Mouse (Mus musculus): ENCODE measurements at regions not wholly inside any gene's neighbourhood (a gene's known extent, or its start where the extent isn't known, plus 50 kb on each side); places are given as distances from the start of the nearest gene placed in this dataset.
"Not testable (repeated sequence)": the region's sequence is repeated elsewhere in the genome, so short reads cannot be mapped to it uniquely, and the experiment has no call there.

DNA sequence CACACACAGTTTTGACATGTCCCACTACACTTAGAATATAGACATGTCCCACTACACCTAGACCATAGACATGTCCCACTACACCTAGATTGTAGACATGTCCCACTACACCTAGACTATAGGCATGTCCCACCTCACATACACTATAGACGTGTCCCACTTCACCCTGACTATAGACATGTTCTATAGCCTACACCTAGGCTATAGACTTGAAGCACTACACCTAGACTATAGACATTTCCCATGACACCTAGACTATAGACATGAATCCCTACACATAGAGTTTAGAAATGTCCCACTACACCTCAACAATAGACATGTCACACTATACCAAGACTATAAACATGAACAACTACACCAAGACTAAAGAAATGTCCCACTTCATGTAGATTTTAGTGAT, 2580.9 kb downstream of the Gm37988 start:
- DNase-seq (ENCODE audit: low spot score in 2 of 2): no peak

DNA sequence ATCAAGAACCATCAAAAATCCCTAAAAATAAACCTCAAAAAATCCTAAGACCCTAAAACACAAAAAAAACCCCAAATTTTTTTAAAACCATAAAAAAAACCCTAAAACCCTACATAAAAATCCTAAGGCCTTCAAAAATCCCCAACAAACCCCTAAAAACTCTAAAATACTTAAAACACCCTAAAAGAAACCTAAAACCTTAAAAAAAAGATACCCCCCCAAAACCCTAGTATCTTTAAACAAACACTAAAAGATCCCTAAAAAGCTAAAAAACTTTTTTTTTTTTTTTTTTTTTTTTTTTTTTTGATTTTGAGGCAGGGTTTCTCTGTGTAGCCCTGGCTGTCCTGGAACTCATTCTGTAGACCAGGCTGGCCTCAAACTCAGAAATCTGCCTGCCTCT, 2585.8 kb downstream of the Gm37988 start:
- DNase-seq (ENCODE audit: low spot score in 2 of 2): no peak

DNA sequence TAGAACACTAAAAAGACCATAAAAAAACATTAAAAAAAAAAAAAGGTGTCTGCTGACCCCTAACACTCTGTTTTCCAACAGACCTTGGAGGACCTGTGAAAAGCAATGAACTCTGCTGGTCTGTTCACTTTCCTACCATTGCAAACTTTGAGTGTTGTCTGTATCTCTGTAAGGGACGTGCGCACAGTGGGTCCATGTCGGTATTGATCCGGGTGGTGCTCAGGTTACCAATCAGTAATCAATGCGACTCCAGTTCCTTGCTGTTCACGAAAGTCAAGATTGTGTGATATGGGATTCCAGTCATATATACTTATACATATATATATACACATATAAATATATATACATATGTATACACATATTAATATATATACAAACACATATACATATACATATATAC, 2586.5 kb downstream of the Gm37988 start:
- DNase-seq (ENCODE audit: low spot score in 2 of 2): no peak

DNA sequence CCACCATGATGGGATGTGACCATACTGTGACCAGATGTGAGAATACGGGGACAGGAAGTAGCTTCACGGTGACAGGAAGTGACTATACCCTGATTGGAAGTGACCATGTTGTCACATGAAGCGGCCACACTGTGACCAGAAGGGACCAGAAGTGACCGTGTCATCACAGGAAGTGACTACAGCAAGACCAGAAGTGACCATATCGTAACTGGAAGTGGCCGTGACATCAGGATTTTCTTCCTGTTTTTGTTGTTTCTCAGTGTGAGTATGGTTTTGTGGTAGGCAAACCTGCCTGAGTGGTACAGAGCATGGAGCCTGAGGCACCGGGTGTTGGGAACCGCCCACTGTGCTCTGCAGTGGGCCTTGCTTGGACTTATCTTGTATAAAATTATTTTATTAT, 2587.8 kb downstream of the Gm37988 start:
- DNase-seq (ENCODE audit: low spot score in 2 of 2): no peak

DNA sequence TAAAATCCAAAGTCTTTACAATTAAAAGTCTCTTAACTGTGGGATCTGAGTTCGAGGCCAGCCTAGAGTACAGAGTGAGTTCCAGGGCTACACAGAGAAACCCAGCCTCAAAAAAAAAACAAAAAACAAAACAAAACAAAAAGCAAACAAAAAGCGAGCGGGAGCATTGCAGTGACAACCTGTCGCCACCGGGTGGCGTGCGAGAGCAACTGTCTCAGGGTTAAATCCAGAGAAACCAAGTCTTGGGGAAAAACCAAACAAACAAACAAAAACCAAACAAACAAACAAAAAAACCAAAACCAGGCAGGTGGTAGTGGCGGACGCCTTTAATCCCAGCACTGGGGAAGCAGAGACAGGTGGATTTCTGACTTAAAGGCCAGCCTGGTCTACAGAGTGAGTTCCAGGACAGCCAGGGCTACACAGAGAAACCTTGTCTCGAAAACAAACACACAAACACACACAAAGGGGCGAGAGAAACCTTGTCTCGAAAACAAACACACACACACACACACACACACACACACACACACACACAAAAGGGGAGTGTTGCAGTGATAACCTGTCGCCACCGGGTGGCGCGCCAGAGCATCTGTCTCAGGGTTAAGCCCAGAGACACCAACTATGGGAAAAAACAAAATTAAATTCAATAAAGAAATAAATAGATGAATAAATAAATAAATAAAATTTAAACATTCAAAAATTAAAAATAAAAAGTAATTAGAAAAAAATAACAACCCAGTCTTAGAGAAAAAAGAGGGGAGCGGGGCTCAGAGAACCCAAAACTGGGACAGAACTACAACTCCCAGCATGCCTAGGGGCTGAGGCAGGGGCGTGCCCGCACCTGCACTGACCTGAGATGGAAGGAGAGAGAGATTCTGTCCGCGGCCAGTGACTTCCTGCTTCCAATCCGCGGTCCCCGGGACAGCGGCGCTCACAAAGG, 2589.4 kb downstream of the Gm37988 start:
- DNase-seq (ENCODE audit: low spot score in 2 of 2): peak in 1 of 2 experiments; percentile 8

DNA sequence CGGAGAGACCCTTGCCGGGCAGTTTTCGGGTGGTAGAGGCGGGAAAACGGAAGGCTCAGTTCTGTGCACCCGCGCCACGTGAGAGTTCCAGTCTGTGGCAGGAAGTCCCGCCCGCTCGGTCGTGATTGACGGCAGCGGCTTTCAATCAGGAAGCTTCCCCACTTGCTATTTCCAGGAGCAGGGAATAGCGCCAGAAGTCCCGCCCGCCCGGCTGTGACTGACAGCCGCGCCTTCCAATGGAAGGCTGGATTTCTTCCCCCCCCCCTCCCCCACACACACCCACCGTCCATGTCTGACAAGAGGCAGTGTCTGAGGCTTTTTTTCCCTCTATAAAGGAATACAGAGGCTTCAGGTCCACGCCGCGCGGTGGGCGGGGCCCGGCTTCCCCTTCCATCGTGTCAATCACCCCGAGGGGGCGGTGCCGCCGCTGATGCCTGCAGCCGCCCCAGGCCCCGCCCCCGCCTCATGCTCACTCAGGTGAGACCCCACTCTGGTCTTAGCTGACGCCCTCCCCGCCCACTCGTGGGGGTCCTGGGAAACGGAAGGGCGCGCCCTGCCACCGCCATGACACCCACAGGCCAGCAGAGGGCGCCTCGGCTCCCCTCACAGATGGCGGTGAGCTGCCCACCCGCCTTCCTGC, 2590.2 kb downstream of the Gm37988 start:
- DNase-seq (ENCODE audit: low spot score in 2 of 2): peak; percentile 97 to 98

DNA sequence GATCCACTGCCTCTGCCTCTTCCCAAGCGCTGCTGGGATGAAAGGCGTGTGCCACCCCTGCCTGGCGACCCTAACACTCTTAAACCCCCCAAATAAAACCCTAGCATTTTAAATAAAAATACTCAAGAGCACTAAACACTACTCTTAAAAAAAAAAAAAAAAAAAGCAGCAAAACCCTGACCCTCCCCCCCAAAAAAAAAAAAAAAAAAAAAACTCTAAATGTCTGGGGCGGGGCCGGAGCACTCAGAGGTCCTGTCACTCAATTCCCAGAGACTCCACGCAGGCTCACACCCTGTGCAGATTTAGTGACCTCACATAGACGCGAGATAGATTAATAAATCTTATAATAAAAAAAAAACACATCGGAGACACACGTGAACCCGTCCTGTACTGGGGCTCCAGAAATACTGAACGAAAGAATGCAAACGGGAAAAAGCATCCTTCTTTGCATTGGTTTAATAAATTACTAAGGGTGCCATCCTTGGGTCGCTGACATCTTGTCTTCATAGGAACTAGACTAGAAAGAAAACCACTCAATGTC, 2591.1 kb downstream of the Gm37988 start:
- no peak for DNase-seq (ENCODE audit: low spot score in 2 of 2)

DNA sequence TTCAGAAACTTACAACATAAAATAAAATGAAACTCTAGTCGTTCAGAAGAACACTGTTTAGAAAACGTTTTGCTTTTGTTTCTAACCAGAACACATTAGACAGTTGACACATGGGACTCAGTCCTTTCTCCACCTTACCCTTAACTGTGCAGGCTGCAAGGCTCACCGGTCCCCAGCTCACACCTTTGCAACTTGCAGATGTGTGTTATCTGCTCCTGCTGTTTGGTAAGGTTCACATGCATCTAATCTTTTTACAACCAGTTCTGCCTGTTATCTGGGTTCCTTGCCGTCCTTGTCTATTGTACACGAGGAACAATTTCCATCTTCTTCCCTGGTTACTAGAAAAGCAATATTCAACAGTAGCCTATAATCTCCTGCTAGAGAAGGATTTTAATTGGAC, 2598.0 kb downstream of the Gm37988 start:
- DNase-seq (ENCODE audit: low spot score in 2 of 2): not testable (repeated sequence)

DNA sequence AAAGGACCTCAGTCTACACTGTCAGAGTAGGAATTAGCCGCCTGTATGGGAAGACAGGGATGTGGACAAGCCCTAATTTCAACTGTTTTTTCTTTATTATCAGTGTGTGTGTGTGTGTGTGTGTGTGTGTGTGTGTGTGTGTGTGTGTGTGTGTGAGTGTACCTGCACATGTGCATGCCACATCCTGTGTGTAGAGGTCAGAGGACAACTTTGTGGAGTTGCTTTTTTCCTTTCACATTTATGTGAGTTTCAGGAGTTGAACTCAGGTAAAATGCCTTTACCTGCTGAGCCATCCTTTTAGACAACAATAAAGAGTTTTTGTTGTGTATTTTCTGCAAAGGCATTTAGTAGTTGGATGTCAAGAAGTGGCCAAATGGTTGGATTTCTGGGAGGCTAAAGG, 2606.8 kb downstream of the Gm37988 start:
- DNase-seq (ENCODE audit: low spot score in 2 of 2): no peak

DNA sequence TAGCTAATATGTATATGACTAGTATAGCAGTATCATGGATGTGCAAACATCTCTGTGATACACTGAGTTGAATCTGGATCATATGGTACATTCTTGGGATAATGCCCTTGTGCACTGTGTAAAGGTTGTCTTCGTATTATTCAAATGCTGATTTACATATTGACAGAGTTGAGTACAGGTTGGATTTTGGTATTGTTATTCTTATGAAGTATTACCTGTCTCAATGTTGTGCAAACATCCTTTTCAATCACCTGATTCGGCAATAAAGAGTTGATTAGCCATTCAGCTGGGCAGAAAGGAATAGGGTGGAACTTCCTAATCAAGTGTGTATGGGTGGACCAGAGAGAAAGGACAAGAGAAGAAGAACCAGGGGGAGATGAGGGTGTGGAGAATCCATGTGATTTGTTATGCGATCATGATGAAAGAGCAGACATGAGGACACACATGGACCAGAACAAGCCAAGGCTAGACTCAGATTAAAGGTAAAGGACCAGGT, 2644.0 kb downstream of the Gm37988 start:
- DNase-seq (ENCODE audit: low spot score in 2 of 2): no peak

DNA sequence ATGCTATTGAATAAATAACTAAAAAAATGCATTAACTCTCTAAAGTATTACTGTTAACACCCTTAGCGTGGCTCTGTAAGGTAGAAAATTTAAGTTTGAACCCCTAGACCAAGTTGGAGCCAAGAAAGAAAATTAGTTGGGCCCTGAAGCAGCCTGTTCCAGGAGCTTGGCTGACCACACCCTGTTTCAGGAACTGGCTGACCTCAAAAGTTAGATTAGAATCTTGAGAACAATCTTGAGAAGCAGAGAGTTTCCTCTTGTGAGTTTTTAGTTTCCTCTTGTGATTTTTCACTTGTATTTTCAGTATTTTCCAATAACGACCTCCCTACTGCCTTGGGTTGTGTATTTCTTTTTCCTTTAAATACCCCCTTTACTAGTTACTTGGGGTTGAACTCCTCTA, 2647.2 kb downstream of the Gm37988 start:
- DNase-seq (ENCODE audit: low spot score in 2 of 2): no peak

DNA sequence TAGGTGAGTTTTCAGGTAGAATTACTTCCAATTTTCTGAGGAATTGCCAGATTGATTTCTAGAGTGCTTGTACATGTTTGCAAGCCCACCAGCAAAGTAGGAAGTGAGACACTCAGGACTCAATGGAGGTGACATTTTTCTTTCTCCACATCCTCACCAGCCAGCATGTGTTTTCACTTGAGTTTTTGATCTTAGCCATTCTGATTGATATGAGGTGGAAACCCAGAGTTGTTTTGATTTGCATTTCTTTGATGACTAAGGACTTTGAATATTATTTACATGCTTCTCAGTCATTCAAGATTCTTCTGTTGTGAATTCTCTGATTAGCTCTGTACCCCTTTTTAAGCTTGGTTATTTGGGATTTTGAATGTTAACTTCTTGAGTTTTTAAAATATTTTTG, 2650.2 kb downstream of the Gm37988 start:
- no peak for DNase-seq (ENCODE audit: low spot score in 2 of 2)

DNA sequence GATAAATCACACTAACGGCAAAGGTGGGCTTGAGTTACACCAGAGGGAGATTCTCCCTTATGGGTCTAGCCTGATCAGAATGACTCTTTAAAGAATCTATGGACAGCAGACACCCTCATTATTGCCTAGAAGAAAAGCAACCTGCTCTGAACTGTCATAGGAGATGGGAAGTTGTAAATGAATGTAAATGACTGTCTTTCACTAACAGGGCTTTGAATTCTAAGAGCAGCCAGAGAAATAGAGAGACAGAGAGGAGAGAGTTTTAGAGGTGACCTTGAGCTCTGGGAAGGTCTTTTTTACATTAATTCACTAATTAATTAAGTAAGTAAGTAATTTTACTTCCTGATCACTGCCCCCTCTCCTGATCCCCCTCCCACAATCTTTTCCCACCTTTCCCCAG, 2686.4 kb downstream of the Gm37988 start:
- DNase-seq (ENCODE audit: low spot score in 2 of 2): no peak

DNA sequence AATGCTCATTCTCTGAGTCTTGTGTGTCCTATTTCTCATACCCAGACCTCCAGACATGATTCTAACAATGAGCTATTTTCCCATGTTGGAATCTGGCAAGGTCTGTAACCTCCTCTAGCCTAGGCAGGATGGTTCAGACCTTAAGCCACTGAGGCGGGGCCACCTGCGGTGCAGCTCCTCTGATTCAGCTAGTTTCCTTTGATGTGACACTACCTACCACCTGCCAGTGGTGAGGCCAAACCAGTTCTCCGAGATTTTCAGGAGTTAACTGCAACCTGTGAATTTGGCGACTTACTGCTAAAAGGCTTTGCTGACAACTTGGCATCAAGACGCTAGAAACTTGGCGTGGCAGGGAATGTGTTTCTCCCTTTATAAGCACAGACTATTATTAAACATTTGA, 2691.3 kb downstream of the Gm37988 start:
- no peak for DNase-seq (ENCODE audit: low spot score in 2 of 2)

DNA sequence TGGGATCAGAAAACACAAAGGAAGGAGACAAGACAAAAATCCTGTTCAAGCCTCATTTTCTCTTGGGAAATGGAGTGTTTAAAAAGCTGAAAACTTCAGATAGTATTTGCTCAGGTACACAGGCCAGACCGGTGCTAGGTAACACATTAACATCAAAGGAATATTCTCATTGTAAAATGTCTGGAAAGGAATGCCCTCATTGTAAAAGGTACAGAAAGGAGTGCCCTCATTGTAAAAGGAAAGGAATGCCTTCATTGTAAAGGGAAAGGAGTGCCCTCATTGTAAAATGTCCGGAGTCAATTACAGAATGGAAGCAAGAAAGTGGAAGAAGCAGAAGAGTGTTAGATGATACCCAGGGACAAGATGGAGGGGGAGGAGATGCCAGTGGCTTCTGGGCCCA, 2694.7 kb downstream of the Gm37988 start:
- no peak for DNase-seq (ENCODE audit: low spot score in 2 of 2)

DNA sequence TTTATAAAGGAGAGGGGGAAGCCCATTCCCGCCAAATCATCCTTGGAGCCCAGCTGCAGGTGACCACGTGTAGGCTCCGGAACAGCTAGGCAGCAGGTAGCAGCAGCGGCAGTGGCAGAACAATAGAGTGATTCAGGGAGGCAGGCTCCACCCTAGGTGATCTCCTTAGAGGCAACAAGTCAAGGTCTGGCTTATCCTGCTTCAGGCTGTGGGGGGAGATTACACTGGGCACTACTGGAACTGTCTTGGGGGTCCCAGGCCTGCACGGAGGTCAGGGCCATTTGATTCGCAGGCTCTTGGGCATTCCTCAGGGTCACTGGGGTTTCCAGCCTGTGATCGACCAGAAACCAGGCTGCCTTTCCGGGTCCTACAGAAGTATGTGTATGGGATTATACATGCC, 2711.1 kb downstream of the Gm37988 start:
- no peak for DNase-seq (ENCODE audit: low spot score in 2 of 2)

DNA sequence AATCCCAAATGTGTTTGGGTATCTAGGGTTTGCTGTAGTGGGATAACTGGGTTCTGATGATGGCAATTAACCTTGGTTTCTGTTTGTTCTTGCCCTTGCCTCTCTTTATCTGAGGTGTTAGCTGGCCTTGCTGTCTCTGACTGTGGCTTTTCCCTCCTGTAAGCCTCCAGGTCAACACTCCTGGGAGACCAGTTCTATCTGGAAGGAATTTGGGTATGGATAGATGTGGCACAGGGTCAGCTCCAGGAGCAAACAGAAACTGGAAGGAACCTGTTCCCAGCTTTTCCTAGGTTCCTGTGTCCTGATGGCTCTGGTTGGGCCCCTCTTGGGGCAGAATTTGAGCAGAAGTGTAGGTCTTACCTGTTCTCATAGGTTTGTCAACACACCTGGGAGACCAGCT, 2725.8 kb downstream of the Gm37988 start:
- no peak for DNase-seq (ENCODE audit: low spot score in 2 of 2)

DNA sequence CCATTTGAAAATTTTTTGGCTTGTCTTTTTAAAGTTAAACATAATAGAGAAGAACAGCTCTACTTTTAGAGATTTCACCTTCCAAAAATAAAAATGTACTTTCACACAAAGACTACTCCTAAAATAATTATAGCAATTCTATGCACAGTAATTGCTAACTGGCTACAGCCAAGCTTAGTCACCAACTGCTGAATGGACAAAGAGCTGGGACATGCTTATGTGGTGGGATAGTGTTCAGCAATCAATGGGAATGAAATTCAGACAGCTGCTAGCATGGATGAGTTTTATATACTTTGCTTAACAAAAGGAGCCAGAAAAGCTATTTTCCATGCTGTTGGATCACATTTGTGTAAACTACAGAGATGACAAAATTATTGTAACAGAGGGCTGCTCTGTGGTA, 2727.5 kb downstream of the Gm37988 start:
- no peak for DNase-seq (ENCODE audit: low spot score in 2 of 2)

DNA sequence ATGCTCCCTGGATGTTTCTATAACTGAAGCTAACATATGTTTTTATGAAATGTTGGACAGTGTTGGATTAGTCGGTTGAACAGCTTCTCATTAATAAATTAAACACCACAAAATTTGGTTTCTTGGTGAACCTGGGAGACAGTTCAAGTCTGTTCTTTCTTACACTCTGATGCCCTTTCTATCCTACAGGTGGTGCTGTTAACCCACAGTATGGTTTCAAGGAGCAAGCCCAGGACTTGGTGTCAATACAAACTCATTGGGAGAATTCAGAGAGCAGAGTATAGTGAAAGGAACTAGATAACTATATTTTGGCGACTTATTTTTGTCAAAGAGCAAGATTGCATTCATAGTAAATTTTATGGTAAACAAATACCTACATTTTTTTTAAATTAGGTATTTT, 2735.8 kb downstream of the Gm37988 start:
- no peak for DNase-seq (ENCODE audit: low spot score in 2 of 2)

DNA sequence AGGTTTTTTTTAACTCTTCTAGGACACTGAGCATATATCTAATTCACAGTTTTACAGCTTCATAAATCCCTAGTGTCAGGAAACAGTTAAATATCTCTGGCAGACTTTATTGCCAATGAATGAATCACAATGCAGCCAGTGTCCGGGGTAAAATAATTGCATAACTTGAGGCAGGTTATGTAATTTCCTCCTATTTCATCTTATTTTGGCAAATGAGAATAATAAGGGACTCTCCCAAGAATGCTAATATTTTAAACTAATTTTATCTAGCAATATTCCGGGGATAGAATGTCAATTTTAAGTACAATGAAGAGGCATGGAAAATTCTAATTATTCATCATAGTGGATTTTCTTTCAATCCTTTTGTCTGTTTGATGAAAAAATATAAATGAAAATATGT, 2740.6 kb downstream of the Gm37988 start:
- no peak for DNase-seq (ENCODE audit: low spot score in 2 of 2)

DNA sequence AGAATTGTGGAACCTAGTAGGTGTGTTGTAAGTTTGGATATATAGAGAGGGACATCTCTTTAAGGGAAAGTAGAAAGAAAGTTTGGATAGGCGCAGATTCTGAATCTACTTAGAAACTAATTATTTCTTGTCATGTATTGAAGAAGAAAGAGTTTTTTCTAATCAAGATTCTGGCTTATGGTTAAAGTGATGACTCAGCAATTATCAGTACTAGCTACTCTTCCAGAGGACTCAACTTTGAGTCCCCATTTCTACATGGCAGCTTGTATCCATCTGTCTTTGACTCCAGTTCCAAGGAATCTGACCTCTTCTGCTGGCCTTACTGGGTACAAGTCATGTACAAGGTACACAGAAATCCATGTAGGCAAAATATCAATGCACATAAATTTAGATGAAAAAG, 2767.1 kb downstream of the Gm37988 start:
- no peak for DNase-seq (ENCODE audit: low spot score in 2 of 2)

DNA sequence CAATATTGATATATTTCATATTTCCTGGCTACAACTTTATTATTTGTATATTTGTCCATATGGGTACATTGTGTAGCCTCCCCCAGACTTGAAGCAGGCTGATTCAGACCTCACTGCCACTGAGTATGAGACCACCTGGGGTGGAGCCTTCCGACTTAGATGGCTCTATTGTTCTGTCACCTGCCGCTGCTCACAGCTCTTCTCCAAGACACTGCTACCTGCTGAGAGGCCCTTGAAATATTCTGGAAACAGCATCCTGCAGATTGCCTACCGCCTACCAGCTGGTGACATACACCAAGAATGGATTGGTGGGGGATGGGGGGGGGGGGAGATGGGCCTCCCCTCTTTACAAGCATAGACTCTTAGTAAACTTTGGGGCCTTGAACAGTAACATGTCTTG, 2778.7 kb downstream of the Gm37988 start:
- no peak for DNase-seq (ENCODE audit: low spot score in 2 of 2)

DNA sequence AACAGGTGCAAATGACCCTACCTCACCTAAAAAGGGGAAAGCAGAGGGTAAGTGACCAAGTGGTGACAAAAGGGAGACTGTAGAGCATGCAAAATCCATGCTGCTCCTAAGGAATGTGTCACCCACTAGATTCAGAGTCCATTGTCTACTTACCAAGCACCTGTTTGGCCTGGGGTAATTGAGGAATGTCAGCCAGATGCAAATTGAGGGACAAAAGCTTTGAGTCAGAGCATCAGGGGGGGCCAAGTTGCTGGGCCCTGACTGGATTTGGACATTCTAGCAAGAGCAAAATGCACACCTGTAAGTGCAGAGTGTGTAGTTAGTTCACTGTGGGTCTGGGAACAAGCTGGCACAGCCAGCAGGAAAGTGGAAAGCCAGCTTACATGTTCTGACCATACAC, 2783.6 kb downstream of the Gm37988 start:
- no peak for DNase-seq (ENCODE audit: low spot score in 2 of 2)
